Mouse (Mus musculus) layer of hippocampus, adult 2 months (tissue): Measurements from ENCODE around the gene Azgp1. TPM values are rescaled to one million over a fixed set of nuclear protein-coding genes. Genes with fewer than 3 reads are reported as not detected.
"Not testable (repeated sequence)": the region's sequence is repeated elsewhere in the genome, so short reads cannot be mapped to it uniquely, and the experiment has no call there.

Source experiments
- DNase-seq, 2 experiments: peaks; one replicate each; pipeline ENCODE4 v3.0.0; 2022; ENCODE audit warnings: low spot score in 2 of 2
- H3K27ac ChIP-seq: fragments of 200-600 bp; 2 replicates; pipeline ENCODE4 v1.8.1; 2022
- H3K4me3 ChIP-seq: fragments of 200-600 bp; 2 replicates; pipeline ENCODE4 v1.8.1; 2022; ENCODE audit warnings: mild to moderate bottlenecking
- CTCF ChIP-seq: fragments of 200-600 bp; conservative IDR thresholded peaks from 2 replicates; pipeline ENCODE4 v1.8.1; 2022; ENCODE audit warnings: antibody characterized with exemption, mild to moderate bottlenecking, moderate library complexity
- total RNA-seq, 2 experiments: library from RNA; stranded (reverse); gene quantifications; 2 replicates each; pipeline ENCODE4 v1.2.3; 2021

Azgp1 gene
- total RNA-seq, 2 experiments from 2014 or later, result not detected

DNA sequence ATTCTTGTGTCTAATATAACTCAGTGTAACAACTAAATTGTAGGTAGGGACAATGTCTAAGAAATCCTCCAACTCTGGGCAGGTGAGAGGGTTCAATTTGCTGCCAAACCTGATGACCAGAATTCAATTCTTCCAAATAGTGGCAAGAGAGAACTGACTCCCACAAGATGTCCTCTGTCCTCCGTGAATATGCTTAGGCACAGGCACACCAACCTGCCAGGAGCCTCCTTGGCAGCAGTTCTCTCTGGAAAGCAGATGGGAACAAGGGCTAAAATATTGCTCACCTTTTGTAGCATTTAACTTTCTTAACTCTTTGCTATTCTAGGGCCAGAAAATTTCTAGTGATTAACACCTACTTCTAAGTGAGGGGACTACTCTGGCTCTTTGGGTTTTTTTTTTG, 4.0 kb upstream of the Azgp1 start:
- TF ChIP-seq CTCF, result no peak
- no peak overlapping the region for H3K27ac ChIP-seq
- H3K4me3 ChIP-seq, result no peak overlapping the region
- DNase-seq, result no peak

DNA sequence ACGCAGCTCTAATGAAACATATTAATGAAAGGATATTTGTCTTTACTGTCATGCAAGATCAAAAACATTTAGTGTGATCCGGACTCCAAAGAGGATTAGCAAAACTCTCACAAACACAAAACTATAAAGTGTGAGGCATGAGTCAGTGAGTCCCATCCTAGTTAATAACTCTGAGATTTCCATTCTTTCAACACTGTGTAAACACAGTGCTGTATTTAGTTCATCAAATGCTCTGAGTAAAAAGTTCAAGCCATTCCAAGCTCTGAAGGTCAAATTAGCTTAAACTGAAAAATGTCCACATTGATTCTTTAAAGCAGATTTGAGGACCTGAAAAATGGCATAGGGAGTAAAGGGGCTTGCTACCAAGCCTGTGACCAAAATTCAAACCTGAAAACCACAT, 2.2 kb upstream of the Azgp1 start:
- no peak for TF ChIP-seq CTCF
- no peak for DNase-seq
- Histone ChIP-seq H3K27ac (no peak overlapping the region), H3K4me3 (no peak overlapping the region)

DNA sequence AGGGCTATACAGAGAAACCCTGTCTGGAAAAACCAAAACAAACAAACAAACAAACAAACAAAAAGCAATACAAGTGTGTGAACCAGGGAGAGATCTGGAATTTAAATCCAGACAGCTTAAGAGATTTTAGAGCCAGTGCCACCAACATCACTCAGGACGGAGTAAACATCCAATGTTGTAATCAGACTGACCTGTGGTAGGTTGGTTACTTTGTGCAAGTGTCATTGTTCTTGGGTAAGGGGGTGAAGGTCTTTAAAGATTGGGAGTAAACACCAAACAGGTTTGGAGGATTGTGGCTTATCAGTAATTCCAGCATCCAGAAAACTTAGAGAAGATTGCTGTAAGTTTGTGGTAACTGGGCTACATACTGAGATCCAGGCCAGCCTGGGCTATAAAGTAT, 5.0 kb downstream of the Azgp1 start:
- no peak for TF ChIP-seq CTCF
- no peak overlapping the region for H3K27ac ChIP-seq
- no peak for DNase-seq
- no peak overlapping the region for H3K4me3 ChIP-seq

DNA sequence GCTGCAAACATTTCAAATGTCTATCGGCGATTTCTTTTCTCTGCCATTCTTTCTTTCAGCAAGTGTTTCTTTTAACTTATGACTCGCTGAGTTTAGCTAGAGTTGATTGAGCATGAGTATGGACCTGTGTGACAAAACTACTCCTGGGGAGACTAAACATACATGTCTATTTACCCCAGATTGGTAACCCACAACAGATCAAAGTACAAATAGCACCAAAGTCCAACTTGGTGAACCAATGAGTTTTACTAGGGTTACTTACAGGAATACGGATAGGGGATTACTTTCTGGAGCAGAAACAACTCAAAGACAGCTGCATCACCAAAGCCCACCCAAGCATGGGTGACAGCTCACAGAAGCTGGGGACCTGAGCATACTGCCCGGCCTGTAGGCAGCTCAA, 28.1 kb downstream of the Azgp1 start:
- Histone ChIP-seq H3K27ac (no peak overlapping the region), H3K4me3 (no peak overlapping the region)
- TF ChIP-seq CTCF, result no peak
- DNase-seq, result no peak

DNA sequence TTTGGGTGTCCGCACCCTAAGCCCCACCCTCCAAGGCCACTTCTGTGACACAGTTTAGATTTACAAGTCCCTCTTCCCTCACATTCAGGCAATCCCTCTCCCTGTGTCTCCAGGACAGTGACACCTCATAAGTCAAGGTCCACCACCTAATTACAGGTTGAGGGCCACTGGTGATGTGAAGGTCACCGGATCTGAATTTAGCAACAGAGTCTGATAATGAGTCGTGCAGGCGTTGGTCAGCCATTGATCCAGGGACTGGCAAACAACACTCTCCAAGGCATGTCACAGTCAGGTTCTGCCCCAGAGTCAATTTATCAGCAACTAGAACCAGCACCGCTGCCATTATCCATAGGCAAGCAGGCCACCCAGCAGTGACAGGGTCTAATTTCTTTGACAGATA, 31.1 kb downstream of the Azgp1 start:
- no peak overlapping the region for H3K27ac ChIP-seq
- no peak overlapping the region for H3K4me3 ChIP-seq
- no peak for TF ChIP-seq CTCF
- DNase-seq, result no peak

DNA sequence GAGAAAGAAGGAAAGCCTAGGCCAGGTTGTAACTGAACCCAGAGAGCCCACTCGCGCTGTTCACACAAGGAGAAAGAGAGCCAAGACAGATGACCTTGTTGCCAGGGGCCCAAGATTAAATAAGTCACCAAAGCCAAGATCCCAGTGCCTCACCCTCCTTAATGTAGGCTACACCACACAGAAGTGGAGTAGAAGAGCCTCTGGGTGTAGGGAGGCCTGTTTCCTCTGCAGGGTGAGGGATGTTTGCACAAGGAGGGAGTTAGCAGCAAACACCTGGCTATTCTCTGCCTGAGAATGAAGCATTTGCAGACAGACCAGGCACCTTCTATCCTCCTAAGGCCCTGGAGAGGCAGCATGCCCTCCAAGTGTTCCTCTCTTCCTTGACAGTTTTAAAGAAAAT, 35.2 kb downstream of the Azgp1 start:
- H3K4me3 ChIP-seq, result no peak overlapping the region
- no peak for DNase-seq
- H3K27ac ChIP-seq, result no peak overlapping the region
- TF ChIP-seq CTCF, result no peak

DNA sequence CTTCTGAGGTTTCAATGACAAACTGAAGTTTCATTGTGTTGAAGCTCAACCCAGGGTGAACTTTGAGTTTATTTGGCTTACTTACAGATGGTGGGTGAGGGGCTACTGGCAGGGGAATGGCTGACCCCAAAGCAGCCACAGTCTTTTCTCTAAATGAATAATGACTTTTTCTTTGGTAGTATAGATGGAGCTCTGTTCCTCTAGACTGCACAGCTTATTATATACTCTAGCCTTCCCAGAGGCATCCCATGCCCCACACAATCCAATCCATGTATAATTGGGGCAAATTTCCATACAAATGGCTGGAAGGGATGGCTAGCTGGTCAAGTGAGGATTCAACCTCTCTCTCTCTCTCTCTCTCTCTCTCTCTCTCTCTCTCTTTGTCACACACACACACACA, 35.7 kb downstream of the Azgp1 start:
- H3K27ac ChIP-seq, result no peak overlapping the region
- TF ChIP-seq CTCF, result no peak
- DNase-seq, result no peak
- H3K4me3 ChIP-seq, result no peak overlapping the region

DNA sequence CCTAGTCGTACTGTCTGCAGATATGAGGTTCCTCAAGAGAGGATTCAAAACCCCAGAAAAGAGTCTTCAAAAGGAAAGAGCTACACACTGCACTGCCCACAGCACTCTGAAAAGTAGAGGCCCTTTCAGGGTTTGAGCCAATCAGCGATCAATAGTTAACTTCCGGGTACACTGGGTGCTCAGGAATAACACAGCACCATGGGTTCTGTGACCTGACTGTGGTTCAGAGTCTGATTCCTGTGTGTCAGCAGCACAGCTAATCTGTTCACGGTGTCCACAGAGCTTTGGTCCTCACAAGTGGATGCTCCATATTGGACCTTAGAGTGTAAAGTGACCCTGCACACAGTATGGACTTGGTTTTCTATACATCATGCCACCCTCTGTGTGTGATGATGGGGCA, 38.3 kb downstream of the Azgp1 start:
- not testable (repeated sequence) for H3K4me3 ChIP-seq, DNase-seq, H3K27ac ChIP-seq

DNA sequence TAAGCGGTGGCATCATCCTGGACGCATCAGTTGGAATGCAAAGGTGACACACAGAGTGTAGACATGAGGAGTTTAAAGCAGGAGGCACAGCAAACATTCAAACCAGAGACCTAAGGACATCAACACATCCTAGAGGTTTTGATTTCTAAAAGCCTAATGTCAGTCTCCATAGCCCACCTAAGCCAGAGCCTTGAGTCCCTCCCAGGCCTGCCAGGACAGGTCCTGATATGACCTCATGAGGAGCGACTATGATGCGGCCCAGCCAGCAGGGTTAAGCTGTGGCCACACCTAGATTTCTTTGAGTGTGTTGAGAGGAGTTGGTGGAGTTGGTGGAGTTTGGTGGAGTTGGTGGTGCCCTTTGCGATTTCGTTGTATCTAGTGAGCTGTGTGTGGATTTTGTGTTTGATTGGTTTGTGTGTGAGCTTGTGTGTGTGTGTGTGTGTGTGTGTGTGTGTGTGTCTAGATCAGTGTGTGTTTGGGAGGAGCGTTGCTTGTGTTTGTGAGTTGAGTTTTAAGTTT, 39.7 kb downstream of the Azgp1 start, which contains the start of the genes Smok3a and Smok3b:
Gene Smok3a, plus strand, starts transcription at position 301 of the 519 bp plus-strand sequence.
Gene Smok3b, plus strand, starts transcription at position 469 of the 519 bp plus-strand sequence.
- H3K27ac ChIP-seq, H3K4me3 ChIP-seq, DNase-seq: not testable (repeated sequence)

Other genes with a start within 250 kb of the Azgp1 start
- 10 to 100 TPM; 70.4 to 72.5 TPM for gene Nyap1, start 239.9 kb upstream of the Azgp1 start, total RNA-seq
- 100 to 1,000 TPM; 160 to 174 TPM for gene Tsc22d4, start 235.8 kb upstream of the Azgp1 start, total RNA-seq
- gene Ppp1r35, start 202.7 kb upstream of the Azgp1 start, total RNA-seq, result 10 to 100 TPM; 19.8 to 25.4 TPM
- 10 to 100 TPM; 43.6 to 49.2 TPM for gene Mepce, start 193.9 kb upstream of the Azgp1 start, total RNA-seq
- 1 to 10 TPM; 5.7 to 8.1 TPM for gene Zcwpw1, start 193.7 kb upstream of the Azgp1 start, total RNA-seq
- gene Pilra, start 145.2 kb upstream of the Azgp1 start, total RNA-seq, result 1 to 10 TPM in 1 of 2 experiments, under 1 TPM in 1; 0.54 to 1.1 TPM
- gene Pilrb1, start 123.4 kb upstream of the Azgp1 start, total RNA-seq, result not detected
- not detected for gene Pilrb2, start 109.7 kb upstream of the Azgp1 start, total RNA-seq
- gene Cyp3a13, start 59.9 kb upstream of the Azgp1 start, total RNA-seq, result under 1 TPM; 0.22 to 0.23 TPM
- gene Gjc3, start 18.4 kb upstream of the Azgp1 start, total RNA-seq, result 10 to 100 TPM; 23.1 to 24.3 TPM
- gene Smok3a, start 39.7 kb downstream of the Azgp1 start, total RNA-seq, result not detected
- not detected for gene Smok3b, start 39.9 kb downstream of the Azgp1 start, total RNA-seq
- not detected for gene Smok3c, start 71.7 kb downstream of the Azgp1 start, total RNA-seq
- 10 to 100 TPM; 39.7 to 42.3 TPM for gene Zkscan1, start 103.6 kb downstream of the Azgp1 start, total RNA-seq
- gene Zscan21, start 135.4 kb downstream of the Azgp1 start, total RNA-seq, result 10 to 100 TPM; 13.7 to 16.2 TPM
- 10 to 100 TPM; 13.4 to 14.6 TPM for gene Zfp113, start 174.2 kb downstream of the Azgp1 start, total RNA-seq
- gene Cops6, start 179.6 kb downstream of the Azgp1 start, total RNA-seq, result 100 to 1,000 TPM; 141 to 145 TPM
- gene Ap4m1, start 190.5 kb downstream of the Azgp1 start, total RNA-seq, result 10 to 100 TPM; 25.6 to 26.2 TPM
- gene Mcm7, start 190.9 kb downstream of the Azgp1 start, total RNA-seq, result 10 to 100 TPM; 18.6 to 18.8 TPM
- 10 to 100 TPM; 42.0 to 42.2 TPM for gene Taf6, start 205.9 kb downstream of the Azgp1 start, total RNA-seq
- gene Cnpy4, start 206.0 kb downstream of the Azgp1 start, total RNA-seq, result 10 to 100 TPM; 13.4 to 16.5 TPM
- gene Mblac1, start 212.8 kb downstream of the Azgp1 start, total RNA-seq, result 1 to 10 TPM; 8.2 to 8.4 TPM
- gene Nxpe5, start 244.4 kb downstream of the Azgp1 start, total RNA-seq, result not detected